Mouse (Mus musculus): ENCODE data around the gene Vapb. TPM values are rescaled to one million over a fixed set of nuclear protein-coding genes. Genes with fewer than 3 reads are reported as not detected.
"Not testable (repeated sequence)": the region's sequence is repeated elsewhere in the genome, so short reads cannot be mapped to it uniquely, and the experiment has no call there.

Vapb gene
- 14.1 and 19.1 TPM in 2 replicates for polyA plus RNA-seq (2014; fragmentation: Nextera tagmentation; extraction: Ambion mirVana)

DNA sequence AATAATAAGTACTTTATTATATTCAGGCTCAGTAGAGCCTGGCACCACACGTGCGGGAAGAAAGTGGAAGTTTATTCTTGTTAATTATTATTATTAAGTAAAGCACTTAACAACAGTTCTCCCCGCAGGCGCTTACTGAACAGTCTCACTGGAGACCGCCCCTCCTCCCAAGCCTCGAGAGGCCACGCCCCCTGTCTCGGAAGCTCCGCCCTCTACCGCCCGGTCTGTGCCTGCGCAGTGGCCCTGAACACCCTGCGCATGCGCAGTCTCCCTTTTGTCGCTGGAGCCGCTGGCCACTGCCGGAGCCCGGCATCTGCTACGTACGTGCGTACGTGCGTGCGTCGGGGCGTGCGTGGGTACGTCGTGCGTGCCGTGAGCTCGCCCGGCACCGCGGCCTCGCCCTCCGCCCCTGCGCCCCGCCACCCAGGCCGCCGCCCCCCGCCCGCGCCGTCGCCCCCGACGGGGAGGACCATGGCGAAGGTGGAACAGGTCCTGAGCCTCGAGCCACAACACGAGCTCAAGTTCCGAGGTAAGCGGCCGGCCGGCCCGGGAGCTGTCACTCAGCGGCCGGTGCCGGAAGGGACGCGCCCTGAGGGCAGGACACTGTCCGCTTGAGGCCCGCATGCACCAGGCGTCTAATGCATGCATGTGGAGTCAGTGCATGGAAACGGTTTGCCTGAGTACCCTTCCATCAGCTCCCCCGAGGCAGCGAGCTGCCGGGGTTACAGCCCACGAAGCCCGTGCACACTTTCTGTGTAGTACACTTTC is at the start of gene Vapb:
Gene Vapb, plus strand, starts transcription at position 290 of the 768 bp plus-strand sequence.
- Histone ChIP-seq H3K9ac (peak within 1 kb of the TSS; percentile 78), H3K27ac (peak within 1 kb of the TSS; percentile 82), H3K9me3 (ENCODE audit: control insufficient read depth, low read length) (no peaks in the 10 kb centered on the region), H3K27me3 (ENCODE audit: control insufficient read depth, insufficient read depth, low read length) (no peaks in the 10 kb centered on the region), H3K36me3 (replicated peaks; ENCODE audit: control insufficient read depth, insufficient read depth) (0 out of 2 replicates have a peak, but pooled peaks cover 3% of the 10 kb centered on the region), H3K4me1 (replicated peaks; ENCODE audit: control insufficient read depth, insufficient read depth, low read length) (peaks cover 18% of the 10 kb centered on the region), H3K4me3 (replicated peaks; ENCODE audit: low read length) (peak within 1 kb of the TSS; percentile 69), H3K4me2 (replicated peaks) (peak within 1 kb of the TSS; percentile 74)
- ATAC-seq (ENCODE audit: low FRiP score) (peak; percentile 97), DNase-seq (ENCODE audit: low spot score) (peak; percentile 100)
- WGBS, result 2% methylated on average over 70 of the region's 70 CpGs

DNA sequence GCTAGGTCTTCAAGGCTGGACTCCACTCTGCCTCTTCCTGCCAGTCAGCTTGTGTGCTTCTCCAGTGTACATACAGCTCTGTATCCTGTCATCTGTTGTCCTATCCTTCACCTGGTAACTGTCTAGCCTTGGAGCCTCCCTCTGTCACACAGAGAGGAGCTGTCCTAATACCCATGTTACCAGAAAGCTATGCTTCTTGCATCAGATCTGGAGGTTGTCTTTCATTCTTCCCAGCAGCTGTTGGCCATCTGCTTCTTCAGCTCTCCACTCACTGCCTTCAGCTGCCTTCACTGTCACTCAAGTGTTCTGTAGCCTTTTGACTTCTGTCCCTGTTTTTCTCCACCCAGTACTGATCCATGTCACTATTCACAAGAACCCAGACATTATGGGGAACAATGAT is 47.5 kb upstream of the Vapb start:
- Histone ChIP-seq H3K27ac (no peak overlapping the region), H3K27me3 (ENCODE audit: control insufficient read depth, insufficient read depth, low read length) (no peaks in the 10 kb centered on the region), H3K9me3 (ENCODE audit: control insufficient read depth, low read length) (no peaks in the 10 kb centered on the region), H3K36me3 (replicated peaks; ENCODE audit: control insufficient read depth, insufficient read depth) (peaks cover 24% of the 10 kb centered on the region; the same call in 1 of the 2 replicates), H3K4me2 (replicated peaks) (no peak overlapping the region), H3K4me1 (replicated peaks; ENCODE audit: control insufficient read depth, insufficient read depth, low read length) (no peaks in the 10 kb centered on the region), H3K9ac (no peak overlapping the region), H3K4me3 (replicated peaks; ENCODE audit: low read length) (no peak overlapping the region)
- DNase-seq (ENCODE audit: low spot score) (no peak), ATAC-seq (ENCODE audit: low FRiP score) (no peak)

DNA sequence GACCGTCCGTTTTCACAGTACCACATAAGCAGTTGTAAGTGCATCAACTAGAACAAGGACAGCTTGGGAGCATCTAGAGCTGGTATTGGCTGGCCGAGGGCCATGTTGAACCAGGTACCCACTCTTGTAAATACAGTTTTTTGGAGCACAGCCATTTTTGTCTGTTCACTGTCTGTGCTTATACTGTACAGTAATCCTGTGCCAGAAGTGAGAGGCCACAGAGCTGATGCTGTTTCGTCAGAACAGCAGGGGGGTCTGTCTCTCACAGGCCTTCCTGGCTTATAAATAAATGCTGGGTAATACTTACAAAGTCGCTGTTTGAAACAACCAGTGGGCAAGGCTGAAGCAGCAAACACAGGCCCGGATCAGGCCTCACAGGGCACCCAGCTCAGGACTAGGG is 45.6 kb upstream of the Vapb start:
- 0 out of 2 replicates have a peak, but pooled peaks have one; percentile 37 for ATAC-seq (ENCODE audit: low FRiP score)
- H3K27me3 ChIP-seq (ENCODE audit: control insufficient read depth, insufficient read depth, low read length), result no peaks in the 10 kb centered on the region
- H3K27ac ChIP-seq, result no peak overlapping the region

DNA sequence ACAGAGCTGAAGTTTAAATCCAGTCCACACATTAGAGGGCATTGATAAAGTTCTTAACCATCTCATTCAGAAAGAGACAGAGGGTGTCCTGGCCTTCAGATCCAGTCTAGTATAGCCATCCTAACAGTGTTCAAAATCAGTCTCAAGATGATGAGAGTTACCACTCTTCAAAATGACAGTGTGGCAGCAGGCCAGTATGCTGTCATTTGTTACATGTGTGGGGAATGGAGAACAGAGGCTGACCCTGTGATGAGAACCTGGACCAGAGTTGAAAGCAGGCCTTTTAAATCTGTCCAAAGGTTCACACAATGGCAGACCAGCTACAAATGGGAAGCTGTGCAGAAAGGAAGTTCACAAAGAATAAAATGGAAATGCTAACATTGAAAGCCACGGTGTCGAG is 44.6 kb upstream of the Vapb start:
- DNase-seq (ENCODE audit: low spot score) (no peak), ATAC-seq (ENCODE audit: low FRiP score) (no peak)
- H3K36me3 ChIP-seq (replicated peaks; ENCODE audit: control insufficient read depth, insufficient read depth), result peaks cover 37% of the 10 kb centered on the region; the same call in 1 of the 2 replicates
- H3K4me2 ChIP-seq (replicated peaks), result no peak overlapping the region
- no peaks in the 10 kb centered on the region for H3K9me3 ChIP-seq (ENCODE audit: control insufficient read depth, low read length)
- 78% methylated on average over 2 of the region's 2 CpGs for WGBS
- H3K9ac ChIP-seq, result no peak overlapping the region
- H3K4me1 ChIP-seq (replicated peaks; ENCODE audit: control insufficient read depth, insufficient read depth, low read length), result no peaks in the 10 kb centered on the region
- H3K4me3 ChIP-seq (replicated peaks; ENCODE audit: low read length), result no peak overlapping the region
- no peaks in the 10 kb centered on the region for H3K27me3 ChIP-seq (ENCODE audit: control insufficient read depth, insufficient read depth, low read length)
- no peak overlapping the region for H3K27ac ChIP-seq

More for the DNA sequence above, 45.6 kb upstream of the Vapb start:
- Histone ChIP-seq H3K9ac (no peak overlapping the region), H3K4me2 (replicated peaks) (no peak overlapping the region), H3K9me3 (ENCODE audit: control insufficient read depth, low read length) (no peaks in the 10 kb centered on the region), H3K4me3 (replicated peaks; ENCODE audit: low read length) (no peak overlapping the region), H3K4me1 (replicated peaks; ENCODE audit: control insufficient read depth, insufficient read depth, low read length) (no peaks in the 10 kb centered on the region), H3K36me3 (replicated peaks; ENCODE audit: control insufficient read depth, insufficient read depth) (peaks cover 34% of the 10 kb centered on the region; the same call in 1 of the 2 replicates)
- no peak for DNase-seq (ENCODE audit: low spot score)
- 81% methylated on average over 6 of the region's 6 CpGs for WGBS

DNA sequence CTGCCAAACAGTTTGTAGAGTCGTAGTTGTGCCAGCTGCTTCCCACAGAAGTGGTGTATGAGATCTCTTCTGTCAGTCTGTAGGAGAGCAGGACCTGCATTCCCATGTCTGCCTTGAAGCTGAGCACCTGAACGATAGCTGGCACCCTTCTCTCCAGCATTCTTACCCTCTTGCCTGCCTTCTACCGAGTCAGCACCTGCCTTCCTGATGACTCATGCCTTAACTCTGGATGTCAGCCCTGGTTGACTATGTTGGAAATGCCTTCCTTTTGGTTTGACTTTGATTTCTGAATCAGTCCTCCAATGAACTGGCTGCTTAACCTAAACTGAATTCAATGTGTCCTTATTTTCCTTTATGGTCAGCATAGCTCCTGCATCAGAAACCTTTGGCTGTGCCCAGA is 38.5 kb upstream of the Vapb start:
- no peak overlapping the region for H3K4me3 ChIP-seq (replicated peaks; ENCODE audit: low read length)
- H3K4me2 ChIP-seq (replicated peaks), result no peak overlapping the region
- H3K36me3 ChIP-seq (replicated peaks; ENCODE audit: control insufficient read depth, insufficient read depth), result peaks cover 30% of the 10 kb centered on the region
- WGBS, result 93% methylated on average over 3 of the region's 3 CpGs
- H3K4me1 ChIP-seq (replicated peaks; ENCODE audit: control insufficient read depth, insufficient read depth, low read length), result peaks cover 3% of the 10 kb centered on the region; the same call in 1 of the 2 replicates
- ATAC-seq (ENCODE audit: low FRiP score) (no peak), DNase-seq (ENCODE audit: low spot score) (no peak)
- no peaks in the 10 kb centered on the region for H3K27me3 ChIP-seq (ENCODE audit: control insufficient read depth, insufficient read depth, low read length)
- no peaks in the 10 kb centered on the region for H3K9me3 ChIP-seq (ENCODE audit: control insufficient read depth, low read length)
- no peak overlapping the region for H3K9ac ChIP-seq
- H3K27ac ChIP-seq, result no peak overlapping the region

DNA sequence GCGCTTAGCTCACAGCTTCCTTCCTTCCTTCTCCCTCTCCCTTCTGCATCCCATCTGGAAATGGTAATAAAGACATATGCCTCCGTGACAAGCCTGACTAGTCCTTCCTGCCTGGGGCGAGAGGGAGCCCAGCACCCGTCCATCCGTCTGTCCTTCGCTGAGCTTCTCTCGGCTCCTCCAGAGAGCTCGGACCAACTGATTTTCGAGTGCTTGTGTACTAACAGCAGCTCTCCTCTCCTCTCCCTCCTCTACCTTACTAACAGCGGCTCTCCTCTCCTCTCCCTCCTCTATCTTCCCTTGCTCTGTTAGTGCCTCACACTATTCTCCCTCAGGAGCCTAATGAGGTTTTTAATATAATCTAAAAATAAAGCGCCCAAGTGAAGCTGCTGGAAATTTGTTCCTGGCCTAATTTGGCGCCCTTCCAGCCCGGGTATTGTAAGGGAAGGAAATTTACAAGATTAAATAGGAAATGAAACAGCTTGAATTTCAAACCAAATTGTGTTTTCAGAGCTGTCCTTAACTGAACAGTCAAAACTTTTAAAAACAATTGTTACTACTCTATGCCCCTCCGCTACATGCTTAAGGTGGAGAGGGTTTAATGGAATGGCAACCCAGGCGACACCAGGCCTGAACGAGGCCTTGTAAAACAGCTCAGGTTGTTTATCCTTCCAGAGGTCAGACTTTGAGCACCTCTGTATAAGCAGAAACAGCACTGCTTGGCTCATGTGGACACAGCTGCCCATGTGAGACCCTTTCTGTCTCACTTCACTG is 35.0 kb upstream of the Vapb start:
- Histone ChIP-seq H3K9ac (no peak overlapping the region), H3K36me3 (replicated peaks; ENCODE audit: control insufficient read depth, insufficient read depth) (peaks cover 16% of the 10 kb centered on the region), H3K9me3 (ENCODE audit: control insufficient read depth, low read length) (no peaks in the 10 kb centered on the region), H3K4me2 (replicated peaks) (no peak overlapping the region), H3K27ac (peak overlapping the region; percentile 68), H3K4me3 (replicated peaks; ENCODE audit: low read length) (no peak overlapping the region), H3K27me3 (ENCODE audit: control insufficient read depth, insufficient read depth, low read length) (no peaks in the 10 kb centered on the region), H3K4me1 (replicated peaks; ENCODE audit: control insufficient read depth, insufficient read depth, low read length) (peaks cover 3% of the 10 kb centered on the region; the same call in 1 of the 2 replicates)
- ATAC-seq (ENCODE audit: low FRiP score) (peak; percentile 75), DNase-seq (ENCODE audit: low spot score) (peak; percentile 48)
- whole genome bisulfite sequencing, result 65% methylated on average over 16 of the region's 16 CpGs

DNA sequence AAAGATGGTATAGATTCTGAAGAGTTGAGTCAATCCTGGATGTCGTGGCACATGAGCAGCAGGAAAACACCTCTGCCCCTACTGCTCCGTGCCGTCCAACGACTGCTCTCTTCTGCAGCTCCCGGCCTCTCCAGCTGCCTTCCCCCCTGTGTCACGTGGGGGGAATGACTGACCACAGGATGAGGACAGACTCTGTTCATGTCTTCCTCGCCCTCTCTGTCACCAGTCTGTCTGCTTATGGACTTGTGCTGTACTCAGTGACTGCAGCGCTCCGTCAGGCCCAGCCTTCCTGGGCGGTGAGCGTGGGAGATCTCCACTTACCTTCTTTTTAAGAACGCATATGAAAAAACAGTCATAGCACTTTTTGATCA is 34.5 kb upstream of the Vapb start:
- H3K4me2 ChIP-seq (replicated peaks), result no peak overlapping the region
- H3K27me3 ChIP-seq (ENCODE audit: control insufficient read depth, insufficient read depth, low read length), result no peaks in the 10 kb centered on the region
- H3K36me3 ChIP-seq (replicated peaks; ENCODE audit: control insufficient read depth, insufficient read depth), result peaks cover 16% of the 10 kb centered on the region
- DNase-seq (ENCODE audit: low spot score) (no peak), ATAC-seq (ENCODE audit: low FRiP score) (no peak)
- H3K9me3 ChIP-seq (ENCODE audit: control insufficient read depth, low read length), result no peaks in the 10 kb centered on the region
- H3K9ac ChIP-seq, result no peak overlapping the region
- 86% methylated on average over 12 of the region's 12 CpGs for whole genome bisulfite sequencing
- peaks cover 3% of the 10 kb centered on the region; the same call in 1 of the 2 replicates for H3K4me1 ChIP-seq (replicated peaks; ENCODE audit: control insufficient read depth, insufficient read depth, low read length)
- no peak overlapping the region for H3K4me3 ChIP-seq (replicated peaks; ENCODE audit: low read length)
- 0 out of 2 replicates have a peak overlapping the region, but pooled peaks have one; percentile 4 for H3K27ac ChIP-seq

DNA sequence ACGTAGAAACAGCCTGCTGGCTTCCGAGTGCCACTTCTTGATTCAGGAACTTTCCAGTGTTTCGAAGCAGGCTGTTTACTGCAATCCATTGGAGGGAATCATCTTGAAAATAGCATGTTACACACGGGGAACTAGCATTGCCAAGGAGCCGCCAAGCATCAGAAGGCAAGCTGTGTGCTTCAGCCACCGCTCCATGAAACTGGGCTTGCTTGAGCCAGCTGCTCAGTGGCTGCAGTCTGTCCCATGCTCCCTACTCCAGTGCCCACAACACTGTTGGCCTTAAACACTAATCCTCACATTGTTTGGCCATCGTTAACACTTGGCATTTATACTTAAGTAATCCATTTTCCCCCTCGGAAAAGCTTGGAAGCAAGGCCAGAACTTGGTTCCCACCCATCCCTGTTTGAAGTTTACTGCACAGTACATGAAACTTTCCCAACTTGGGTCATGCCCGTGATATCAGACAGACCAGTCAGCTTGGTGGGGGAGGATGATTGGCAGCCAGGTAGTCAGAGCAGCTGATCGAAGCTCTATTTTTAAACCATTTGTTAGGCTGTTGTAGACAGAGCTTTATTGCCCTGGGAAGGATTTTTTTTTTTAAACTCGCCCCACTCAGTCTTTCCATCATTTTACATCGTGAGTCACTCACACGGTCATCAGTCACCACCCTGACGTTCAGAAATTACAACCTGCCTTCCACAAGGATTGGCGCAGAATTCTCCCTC is 31.3 kb upstream of the Vapb start:
- H3K27ac ChIP-seq, result no peak overlapping the region; the same call in 1 of the 2 replicates
- no peak overlapping the region for H3K4me3 ChIP-seq (replicated peaks; ENCODE audit: low read length)
- ATAC-seq (ENCODE audit: low FRiP score) (no peak), DNase-seq (ENCODE audit: low spot score) (no peak)
- peaks cover 3% of the 10 kb centered on the region; the same call in 1 of the 2 replicates for H3K4me1 ChIP-seq (replicated peaks; ENCODE audit: control insufficient read depth, insufficient read depth, low read length)
- peaks cover 6% of the 10 kb centered on the region for H3K36me3 ChIP-seq (replicated peaks; ENCODE audit: control insufficient read depth, insufficient read depth)
- H3K4me2 ChIP-seq (replicated peaks), result no peak overlapping the region
- H3K9ac ChIP-seq, result no peak overlapping the region
- no peaks in the 10 kb centered on the region for H3K27me3 ChIP-seq (ENCODE audit: control insufficient read depth, insufficient read depth, low read length)
- H3K9me3 ChIP-seq (ENCODE audit: control insufficient read depth, low read length), result no peaks in the 10 kb centered on the region
- WGBS, result 78% methylated on average over 15 of the region's 15 CpGs

DNA sequence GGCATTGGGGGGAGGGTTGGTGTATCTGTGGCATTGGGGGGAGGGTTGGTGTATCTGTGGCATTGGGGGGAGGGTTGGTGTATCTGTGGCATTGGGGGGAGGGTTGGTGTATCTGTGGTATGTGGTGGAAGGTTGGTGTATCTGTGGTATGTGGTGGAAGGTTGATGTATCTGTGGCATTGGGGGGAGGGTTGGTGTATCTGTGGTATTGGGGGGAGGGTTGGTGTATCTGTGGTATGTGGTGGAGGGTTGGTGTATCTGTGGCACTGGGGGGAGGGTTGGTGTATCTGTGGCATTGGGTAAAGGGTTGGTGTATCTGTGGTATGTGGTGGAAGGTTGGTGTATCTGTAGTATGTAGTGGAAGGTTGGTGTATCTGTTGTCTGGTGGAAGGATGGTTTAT is 29.7 kb upstream of the Vapb start:
- not testable (repeated sequence) for ATAC-seq (ENCODE audit: low FRiP score); DNase-seq (ENCODE audit: low spot score); H3K27ac ChIP-seq; H3K4me2 ChIP-seq (replicated peaks); H3K9ac ChIP-seq; H3K4me1 ChIP-seq (replicated peaks; ENCODE audit: control insufficient read depth, insufficient read depth, low read length); H3K36me3 ChIP-seq (replicated peaks; ENCODE audit: control insufficient read depth, insufficient read depth); H3K27me3 ChIP-seq (ENCODE audit: control insufficient read depth, insufficient read depth, low read length); H3K4me3 ChIP-seq (replicated peaks; ENCODE audit: low read length); H3K9me3 ChIP-seq (ENCODE audit: control insufficient read depth, low read length)
